In genomic region chr8:70674716-70675115, GRCm38 (mm10) we compare ENCODE assay signal across 8 mouse cellular contexts. TPM values are rescaled to one million over a fixed set of nuclear protein-coding genes. Genes with fewer than 3 reads are reported as not detected.
DNase-seq lines count a peak whose midpoint lies in the region; ATAC-seq and TF ChIP-seq lines count a peak whose summit lies in the region.

No protein-coding gene starts in this region.

- H3K27ac ChIP-seq in heart, embryonic 11.5 days (ENCODE audit: low read depth, low read length) = peak overlapping the region; percentile 41; the same call in 1 of the 2 replicates
- no peak overlapping the region for H3K27ac ChIP-seq in embryonic facial prominence, embryonic 14.5 days (replicated peaks; ENCODE audit: low read depth, low read length)
- H3K27ac ChIP-seq in limb, embryonic 15.5 days = no peak overlapping the region; the same call in none of the 2 replicates

- peaks cover 17% of the 10 kb centered on the region for H3K4me1 ChIP-seq in heart, embryonic 11.5 days (ENCODE audit: control insufficient read depth, insufficient read depth, low read length)
- H3K4me1 ChIP-seq in embryonic facial prominence, embryonic 14.5 days (ENCODE audit: control insufficient read depth, insufficient read depth, low read length) = peaks cover 6% of the 10 kb centered on the region
- H3K4me1 ChIP-seq in limb, embryonic 15.5 days = peaks cover 18% of the 10 kb centered on the region

- no peak for DNase-seq in heart, adult 18-20 months
- peak; percentile 30 for DNase-seq in embryonic facial prominence, embryonic 14.5 days (ENCODE audit: low spot score)
- DNase-seq in layer of hippocampus, adult 18-20 months (ENCODE audit: low spot score in 2 of 2) = no peak
- no peak for DNase-seq in layer of hippocampus, postnatal 10 days (ENCODE audit: low spot score in 2 of 2)
- no peak for DNase-seq in cerebellum, adult 11 months

- peak overlapping the region; percentile 10 for H3ac ChIP-seq in C2C12 (ENCODE audit: control insufficient read depth, insufficient read length, low read depth)

- no peaks in the 10 kb centered on the region for H3K9me3 ChIP-seq in heart, embryonic 11.5 days (replicated peaks; ENCODE audit: control insufficient read depth, low read length)
- no peaks in the 10 kb centered on the region for H3K9me3 ChIP-seq in embryonic facial prominence, embryonic 14.5 days (ENCODE audit: control insufficient read depth, low read length)
- H3K9me3 ChIP-seq in limb, embryonic 15.5 days = no peaks in the 10 kb centered on the region

- no peak overlapping the region; the same call in 1 of the 2 replicates for H3K4me3 ChIP-seq in heart, embryonic 11.5 days (ENCODE audit: low read depth, low read length)
- H3K4me3 ChIP-seq in C2C12 (ENCODE audit: insufficient read depth, poor library complexity, severe bottlenecking) = no peak overlapping the region
- H3K4me3 ChIP-seq in embryonic facial prominence, embryonic 14.5 days (ENCODE audit: low read depth, low read length) = no peak overlapping the region
- no peak overlapping the region; the same call in 1 of the 2 replicates for H3K4me3 ChIP-seq in limb, embryonic 15.5 days

- peaks cover 31% of the 10 kb centered on the region for H3K79me2 ChIP-seq in C2C12 (ENCODE audit: control insufficient read depth, insufficient read depth)

- H3K27me3 ChIP-seq in heart, embryonic 11.5 days (ENCODE audit: control insufficient read depth, insufficient read depth, low read length) = no peaks in the 10 kb centered on the region
- no peaks in the 10 kb centered on the region for H3K27me3 ChIP-seq in C2C12 (ENCODE audit: control insufficient read depth, insufficient read depth, insufficient read length)
- no peaks in the 10 kb centered on the region for H3K27me3 ChIP-seq in embryonic facial prominence, embryonic 14.5 days (replicated peaks; ENCODE audit: control insufficient read depth, insufficient read depth, low read length)
- H3K27me3 ChIP-seq in limb, embryonic 15.5 days = no peaks in the 10 kb centered on the region

- no peak for TF ChIP-seq CTCF in C2C12 (IDR thresholded peaks at IDR 0.05; ENCODE audit: control insufficient read depth, insufficient read depth, insufficient read length)

- ATAC-seq in heart, embryonic 11.5 days (replicated peaks; ENCODE audit: insufficient number of reproducible peaks, low FRiP score, low TSS enrichment) = no peak
- no peak for ATAC-seq in embryonic facial prominence, embryonic 14.5 days (ENCODE audit: low read depth)
- no peak for ATAC-seq in limb, embryonic 15.5 days (ENCODE audit: insufficient number of reproducible peaks, low FRiP score, low TSS enrichment, low read depth)

- H3K4me2 ChIP-seq in heart, embryonic 11.5 days = peak overlapping the region; percentile 79
- H3K4me2 ChIP-seq in embryonic facial prominence, embryonic 14.5 days (ENCODE audit: low read depth, low read length) = peak overlapping the region; percentile 82; the same call in 1 of the 2 replicates
- H3K4me2 ChIP-seq in limb, embryonic 15.5 days = no peak overlapping the region

- H3K36me3 ChIP-seq in heart, embryonic 11.5 days (ENCODE audit: control insufficient read depth, insufficient read depth, low read length) = peaks cover 12% of the 10 kb centered on the region
- H3K36me3 ChIP-seq in C2C12 (ENCODE audit: control insufficient read depth, insufficient read depth) = peaks cover 28% of the 10 kb centered on the region
- peaks cover 24% of the 10 kb centered on the region; the same call in 1 of the 2 replicates for H3K36me3 ChIP-seq in embryonic facial prominence, embryonic 14.5 days (ENCODE audit: control insufficient read depth, insufficient read depth, low read length)
- peaks cover 30% of the 10 kb centered on the region for H3K36me3 ChIP-seq in limb, embryonic 15.5 days

- H3K79me3 ChIP-seq in C2C12 (ENCODE audit: low read depth) = peaks cover 19% of the 10 kb centered on the region

- H3K9ac ChIP-seq in heart, embryonic 11.5 days (ENCODE audit: low read depth, low read length) = peak overlapping the region; percentile 84; the same call in 1 of the 2 replicates
- peak overlapping the region; percentile 82; the same call in 1 of the 2 replicates for H3K9ac ChIP-seq in embryonic facial prominence, embryonic 14.5 days (ENCODE audit: low read depth, low read length)
- peak overlapping the region; percentile 17; the same call in 1 of the 2 replicates for H3K9ac ChIP-seq in limb, embryonic 15.5 days

- 79% methylated on average over 4 of the region's 4 CpGs for WGBS in heart, embryonic 11.5 days (ENCODE audit: insufficient replicate concordance)
- WGBS in embryonic facial prominence, embryonic 14.5 days = 62% methylated on average over 4 of the region's 4 CpGs
- WGBS in limb, embryonic 15.5 days = 73% methylated on average over 4 of the region's 4 CpGs

TF ChIP-seq in C2C12, 6 proteins besides CTCF, POLR2A, EP300 and RAD21:
- TF ChIP-seq MYOD1 (IDR thresholded peaks at IDR 0.05; ENCODE audit: control insufficient read depth, insufficient read length, low read depth) = no peak
- TF ChIP-seq MYOG (IDR thresholded peaks at IDR 0.05; ENCODE audit: control insufficient read depth, extremely low read depth, insufficient read length) = no peak
- TF ChIP-seq CEBPB (IDR thresholded peaks at IDR 0.05; ENCODE audit: low read depth) = no peak
- no peak for TF ChIP-seq MAX (IDR thresholded peaks at IDR 0.05)
- no peak for TF ChIP-seq FOSL1 (IDR thresholded peaks at IDR 0.05; ENCODE audit: insufficient read depth, low read length, poor library complexity, severe bottlenecking)
- TF ChIP-seq USF1 (IDR thresholded peaks at IDR 0.05; ENCODE audit: low read depth) = no peak

RNA-seq across cellular contexts. Expression of gene Lsm4, which starts 1.7 kb away (rescaled TPM):
- 296 and 308 TPM in 2 replicates for polyA plus RNA-seq in heart, embryonic 11.5 days (2014; fragmentation: Nextera tagmentation; extraction: Ambion mirVana)
- 10 to 100 TPM; 66.7 to 73.1 TPM for total RNA-seq in heart, adult 18-20 months (2021)
- polyA plus RNA-seq in C2C12 (2012; fragmentation: generic; extraction: Trizol) = 300 TPM
- polyA plus RNA-seq in embryonic facial prominence, embryonic 14.5 days (2014; fragmentation: Nextera tagmentation; extraction: Ambion mirVana) = 199 and 223 TPM in 2 replicates
- polyA plus RNA-seq in limb, embryonic 15.5 days (2015; fragmentation: Nextera tagmentation; extraction: Ambion mirVana) = 199 and 201 TPM in 2 replicates
- total RNA-seq in layer of hippocampus, adult 18-20 months (2021) = 10 to 100 TPM; 63.8 to 71.5 TPM
- 10 to 100 TPM; 72.3 to 76.5 TPM for total RNA-seq in layer of hippocampus, postnatal 10 days (2021)

RNA-seq across cellular contexts. Expression of gene Pgpep1, which starts 14.5 kb away (rescaled TPM):
- 38.9 and 41.6 TPM in 2 replicates for polyA plus RNA-seq in heart, embryonic 11.5 days (2014; fragmentation: Nextera tagmentation; extraction: Ambion mirVana)
- 10 to 100 TPM; 40.5 to 41.1 TPM for total RNA-seq in heart, adult 18-20 months (2021)
- polyA plus RNA-seq in C2C12 (2012; fragmentation: generic; extraction: Trizol) = 34.9 TPM
- 59.8 and 62.7 TPM in 2 replicates for polyA plus RNA-seq in embryonic facial prominence, embryonic 14.5 days (2014; fragmentation: Nextera tagmentation; extraction: Ambion mirVana)
- polyA plus RNA-seq in limb, embryonic 15.5 days (2015; fragmentation: Nextera tagmentation; extraction: Ambion mirVana) = 57.5 and 60.7 TPM in 2 replicates
- 10 to 100 TPM; 20.0 to 23.3 TPM for total RNA-seq in layer of hippocampus, adult 18-20 months (2021)
- 10 to 100 TPM; 25.8 to 31.9 TPM for total RNA-seq in layer of hippocampus, postnatal 10 days (2021)

RNA-seq across cellular contexts. Expression of gene Jund, which starts 24.0 kb away (rescaled TPM):
- 97.8 and 102 TPM in 2 replicates for polyA plus RNA-seq in heart, embryonic 11.5 days (2014; fragmentation: Nextera tagmentation; extraction: Ambion mirVana)
- total RNA-seq in heart, adult 18-20 months (2021) = 100 to 1,000 TPM; 129 to 138 TPM
- polyA plus RNA-seq in C2C12 (2012; fragmentation: generic; extraction: Trizol) = 128 TPM
- polyA plus RNA-seq in embryonic facial prominence, embryonic 14.5 days (2014; fragmentation: Nextera tagmentation; extraction: Ambion mirVana) = 103 and 121 TPM in 2 replicates
- polyA plus RNA-seq in limb, embryonic 15.5 days (2015; fragmentation: Nextera tagmentation; extraction: Ambion mirVana) = 69.8 and 81.5 TPM in 2 replicates
- total RNA-seq in layer of hippocampus, adult 18-20 months (2021) = 100 to 1,000 TPM; 186 to 200 TPM
- total RNA-seq in layer of hippocampus, postnatal 10 days (2021) = 100 to 1,000 TPM; 166 to 187 TPM

RNA-seq across cellular contexts. Expression of gene Iqcn, which starts 28.5 kb away (rescaled TPM):
- not detected in 2 replicates for polyA plus RNA-seq in heart, embryonic 11.5 days (2014; fragmentation: Nextera tagmentation; extraction: Ambion mirVana)
- under 1 TPM in 1 of 2 experiments, not detected in 1; 0.05 TPM for total RNA-seq in heart, adult 18-20 months (2021)
- 0.01 TPM for polyA plus RNA-seq in C2C12 (2012; fragmentation: generic; extraction: Trizol)
- polyA plus RNA-seq in embryonic facial prominence, embryonic 14.5 days (2014; fragmentation: Nextera tagmentation; extraction: Ambion mirVana) = not detected in 2 replicates
- polyA plus RNA-seq in limb, embryonic 15.5 days (2015; fragmentation: Nextera tagmentation; extraction: Ambion mirVana) = 0.04 TPM in 2 replicates
- total RNA-seq in layer of hippocampus, adult 18-20 months (2021) = under 1 TPM in 1 of 2 experiments, not detected in 1; 0.07 TPM
- total RNA-seq in layer of hippocampus, postnatal 10 days (2021) = under 1 TPM in 1 of 2 experiments, not detected in 1; 0.07 TPM

RNA-seq across cellular contexts. Expression of gene Gdf15, which starts 42.5 kb away (rescaled TPM):
- 0.26 and 0.37 TPM in 2 replicates for polyA plus RNA-seq in heart, embryonic 11.5 days (2014; fragmentation: Nextera tagmentation; extraction: Ambion mirVana)
- 1 to 10 TPM; 1.4 to 2.0 TPM for total RNA-seq in heart, adult 18-20 months (2021)
- polyA plus RNA-seq in C2C12 (2012; fragmentation: generic; extraction: Trizol) = 20.9 TPM
- 0.28 and 0.29 TPM in 2 replicates for polyA plus RNA-seq in embryonic facial prominence, embryonic 14.5 days (2014; fragmentation: Nextera tagmentation; extraction: Ambion mirVana)
- 0.16 and 0.24 TPM in 2 replicates for polyA plus RNA-seq in limb, embryonic 15.5 days (2015; fragmentation: Nextera tagmentation; extraction: Ambion mirVana)
- total RNA-seq in layer of hippocampus, adult 18-20 months (2021) = not detected
- not detected for total RNA-seq in layer of hippocampus, postnatal 10 days (2021)

Comparison
In these comparisons a context has a peak if more than half of its experiments do, and no peak if none do; other contexts are left out.
1. H3K9ac ChIP-seq: peak in every context shown above with its lines; median percentile 84 in heart, embryonic 11.5 days; 82 in embryonic facial prominence, embryonic 14.5 days; 17 in limb, embryonic 15.5 days.